Mouse (Mus musculus): ENCODE data around the gene Fer.

DNA sequence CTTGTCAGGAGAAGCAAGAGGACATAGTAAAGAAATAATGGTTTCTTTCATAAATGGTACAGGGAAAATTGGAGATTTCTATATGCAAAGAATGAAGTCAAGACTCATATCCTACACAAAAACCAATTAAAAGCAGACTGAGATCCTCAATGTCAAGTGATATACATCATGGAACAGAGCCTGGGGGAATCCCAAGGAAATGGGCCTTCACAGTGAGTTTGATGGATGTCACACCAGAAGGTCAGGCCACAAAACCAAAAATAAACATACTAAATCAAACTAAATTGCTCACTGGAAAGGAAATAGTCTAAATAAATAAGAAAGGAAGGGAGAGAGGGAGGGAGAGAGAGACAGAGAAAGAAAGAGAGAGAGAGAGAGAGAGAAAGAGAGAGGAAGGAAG, 178.9 kb downstream of the Fer start:
- TF ChIP-seq CTCF (IDR thresholded peaks at IDR 0.05; ENCODE audit: borderline replicate concordance, insufficient read depth, low read length) (no peak), POLR2A (IDR thresholded peaks at IDR 0.05; ENCODE audit: low read depth, low read length) (no peak)
